Mouse (Mus musculus) liver, embryonic 16.5 days (tissue): ENCODE data around the gene Pmel. TPM values are rescaled to one million over a fixed set of nuclear protein-coding genes. Genes with fewer than 3 reads are reported as not detected.
"Not testable (repeated sequence)": the region's sequence is repeated elsewhere in the genome, so short reads cannot be mapped to it uniquely, and the experiment has no call there.

Experiments used
- ATAC-seq: fragments of 200-750 bp; cut with Nextera tagmentation; 2 replicates; pipeline ENCODE4 v1.8.0; 2017; ENCODE audit warnings: low read depth, mild to moderate bottlenecking, moderate number of reproducible peaks, moderate library complexity
- H3K27ac ChIP-seq: fragments of 300-500 bp; sonication (generic); 2 replicates; pipeline ENCODE4 v1.5.1; 2014; ENCODE audit warnings: mild to moderate bottlenecking, low read length
- H3K27me3 ChIP-seq: fragments of 300-500 bp; sonication (generic); 2 replicates; pipeline ENCODE4 v1.6.1; 2014; ENCODE audit warnings: low read depth, low read length, mixed read lengths; ENCODE audit not compliant: control insufficient read depth, insufficient read depth
- H3K36me3 ChIP-seq: fragments of 300-500 bp; sonication (generic); 2 replicates; pipeline ENCODE4 v1.6.1; 2014; ENCODE audit warnings: mild to moderate bottlenecking; ENCODE audit not compliant: control insufficient read depth, insufficient read depth
- H3K4me1 ChIP-seq: fragments of 300-500 bp; sonication (generic); 2 replicates; pipeline ENCODE4 v1.6.1; 2014; ENCODE audit warnings: low read depth, low read length, mixed read lengths; ENCODE audit not compliant: control insufficient read depth
- H3K4me2 ChIP-seq: fragments of 300-500 bp; sonication (generic); 2 replicates; pipeline ENCODE4 v1.6.1; 2014; ENCODE audit warnings: low read depth, low read length, mixed read lengths
- H3K4me3 ChIP-seq: fragments of 300-500 bp; sonication (generic); 2 replicates; pipeline ENCODE4 v1.5.1; 2014; ENCODE audit warnings: low read depth, mild to moderate bottlenecking, low read length
- H3K9ac ChIP-seq: fragments of 300-500 bp; sonication (generic); 2 replicates; pipeline ENCODE4 v1.6.1; 2014; ENCODE audit warnings: low read depth, low read length
- H3K9me3 ChIP-seq: fragments of 300-500 bp; sonication (generic); replicated peaks from 2 replicates; pipeline ENCODE4 v1.6.1; 2016; ENCODE audit warnings: low read length; ENCODE audit not compliant: control insufficient read depth
- WGBS: fragments of 180-500 bp; shearing (Covaris S2); extraction: QIAGEN DNeasy Blood & Tissue Kit; methylation state at CpG from one replicate; pipeline ENCODE4 v1.1.7; 2014; ENCODE audit not compliant: insufficient replicate concordance; 5-methylcytosine and 5-hydroxymethylcytosine counted together
- polyA plus RNA-seq: library from polyadenylated mRNA; unstranded; fragments of >200 nt; fragmentation: Nextera tagmentation; extraction: Ambion mirVana; gene quantifications from 2 replicates; pipeline ENCODE4 v1.2.1, GENCODE M21; 2015

Pmel gene
- polyA plus RNA-seq, 1 experiment from 2014 or later, result 0.59 TPM

GRCm38 (mm10) chr10:128715559-128716537 is 11.9 kb downstream of the Pmel start:
- Histone ChIP-seq H3K27me3 (no peaks in the 10 kb centered on the region), H3K4me3 (no peak overlapping the region), H3K9ac (no peak overlapping the region), H3K9me3 (no peaks in the 10 kb centered on the region), H3K4me1 (no peaks in the 10 kb centered on the region; the same call in 1 of the 2 replicates), H3K36me3 (no peaks in the 10 kb centered on the region), H3K27ac (no peak overlapping the region), H3K4me2 (no peak overlapping the region)
- no peak for ATAC-seq
- 56% methylated on average over 19 of the region's 19 CpGs for WGBS

GRCm38 (mm10) chr10:128725466-128725865 is 21.5 kb downstream of the Pmel start:
- not testable (repeated sequence) for H3K4me1 ChIP-seq, ATAC-seq
- WGBS, result 41% methylated on average over 3 of the region's 4 CpGs

GRCm38 (mm10) chr10:128728059-128728458 is 24.1 kb downstream of the Pmel start:
- Histone ChIP-seq H3K4me2 (no peak overlapping the region), H3K4me1 (no peaks in the 10 kb centered on the region), H3K9ac (no peak overlapping the region), H3K27ac (no peak overlapping the region), H3K27me3 (no peaks in the 10 kb centered on the region), H3K36me3 (no peaks in the 10 kb centered on the region), H3K9me3 (no peaks in the 10 kb centered on the region), H3K4me3 (no peak overlapping the region)
- WGBS, result 50% methylated on average over 5 of the region's 5 CpGs
- no peak for ATAC-seq

More at GRCm38 (mm10) chr10:128725466-128725865, 21.5 kb downstream of the Pmel start:
- not testable (repeated sequence) for H3K27me3 ChIP-seq, H3K36me3 ChIP-seq, H3K9me3 ChIP-seq, H3K4me3 ChIP-seq, H3K9ac ChIP-seq, H3K4me2 ChIP-seq, H3K27ac ChIP-seq

- H3K4me2 ChIP-seq, result no peak overlapping the region
- H3K27ac ChIP-seq, result no peak overlapping the region
- H3K36me3 ChIP-seq, result no peaks in the 10 kb centered on the region
- 18% methylated on average over 10 of the region's 10 CpGs for WGBS
- no peaks in the 10 kb centered on the region for H3K27me3 ChIP-seq
- no peak overlapping the region for H3K4me3 ChIP-seq
- ATAC-seq, result no peak
- no peak overlapping the region for H3K9ac ChIP-seq
- no peaks in the 10 kb centered on the region for H3K9me3 ChIP-seq
- H3K4me1 ChIP-seq, result no peaks in the 10 kb centered on the region
Observed at GRCm38 (mm10) chr10:128731002-128731433, 27.0 kb downstream of the Pmel start.

GRCm38 (mm10) chr10:128731992-128732391 is 28.0 kb downstream of the Pmel start:
- Histone ChIP-seq H3K4me3 (no peak overlapping the region), H3K27me3 (no peaks in the 10 kb centered on the region), H3K9ac (no peak overlapping the region), H3K36me3 (no peaks in the 10 kb centered on the region), H3K27ac (no peak overlapping the region), H3K9me3 (no peaks in the 10 kb centered on the region), H3K4me1 (no peaks in the 10 kb centered on the region), H3K4me2 (no peak overlapping the region)
- ATAC-seq, result no peak

GRCm38 (mm10) chr10:128737435-128737834 is 33.4 kb downstream of the Pmel start:
- Histone ChIP-seq H3K4me3 (no peak overlapping the region), H3K27me3 (peaks cover 8% of the 10 kb centered on the region), H3K4me1 (peaks cover 10% of the 10 kb centered on the region), H3K27ac (no peak overlapping the region), H3K36me3 (no peaks in the 10 kb centered on the region), H3K9me3 (no peaks in the 10 kb centered on the region), H3K9ac (0 out of 2 replicates have a peak overlapping the region, but pooled peaks have one; percentile 20), H3K4me2 (peak overlapping the region; percentile 39)
- ATAC-seq, result peak; percentile 43; the same call in 1 of the 2 replicates
- WGBS, result 15% methylated on average over 15 of the region's 15 CpGs

- 10% methylated on average over 2 of the region's 2 CpGs for WGBS
- no peaks in the 10 kb centered on the region for H3K36me3 ChIP-seq
- peaks cover 37% of the 10 kb centered on the region for H3K27me3 ChIP-seq
- H3K27ac ChIP-seq, result no peak overlapping the region
- no peak overlapping the region for H3K4me3 ChIP-seq
- H3K9ac ChIP-seq, result no peak overlapping the region
- no peak for ATAC-seq
- peaks cover 14% of the 10 kb centered on the region for H3K4me1 ChIP-seq
- no peak overlapping the region for H3K4me2 ChIP-seq
- no peaks in the 10 kb centered on the region for H3K9me3 ChIP-seq
Observed at GRCm38 (mm10) chr10:128740296-128740695, 36.3 kb downstream of the Pmel start.

- no peak overlapping the region for H3K9ac ChIP-seq
- 26% methylated on average over 4 of the region's 4 CpGs for WGBS
- peak overlapping the region; percentile 60 for H3K4me3 ChIP-seq
- no peak overlapping the region for H3K27ac ChIP-seq
- ATAC-seq, result no peak
- H3K4me1 ChIP-seq, result peaks cover 14% of the 10 kb centered on the region
- H3K27me3 ChIP-seq, result peaks cover 37% of the 10 kb centered on the region
- no peaks in the 10 kb centered on the region for H3K36me3 ChIP-seq
- H3K4me2 ChIP-seq, result 0 out of 2 replicates have a peak overlapping the region, but pooled peaks have one; percentile 66
- H3K9me3 ChIP-seq, result no peaks in the 10 kb centered on the region
Observed at GRCm38 (mm10) chr10:128742616-128743015, 38.6 kb downstream of the Pmel start.

GRCm38 (mm10) chr10:128743235-128743634 is 39.2 kb downstream of the Pmel start:
- 2% methylated on average over 7 of the region's 7 CpGs for WGBS
- Histone ChIP-seq H3K9me3 (no peaks in the 10 kb centered on the region), H3K9ac (peak overlapping the region; percentile 56), H3K27ac (no peak overlapping the region), H3K4me2 (peak overlapping the region; percentile 66), H3K27me3 (peaks cover 37% of the 10 kb centered on the region), H3K36me3 (no peaks in the 10 kb centered on the region), H3K4me1 (peaks cover 11% of the 10 kb centered on the region), H3K4me3 (peak overlapping the region; percentile 60)
- no peak for ATAC-seq
